Mouse (Mus musculus) midbrain, embryonic 11.5 days (tissue): ENCODE results near the gene Ubr2. TPM values are rescaled to one million over a fixed set of nuclear protein-coding genes. Genes with fewer than 3 reads are reported as not detected.

Experiments
- ATAC-seq: fragments of 200-750 bp; cut with Nextera tagmentation; 2 replicates; pipeline ENCODE4 v1.8.0; 2017; ENCODE audit warnings: moderate TSS enrichment, moderate library complexity; ENCODE audit not compliant: low FRiP score
- DNase-seq: peaks from one replicate; pipeline ENCODE4 v3.0.0; 2015; ENCODE audit warnings: low spot score; ENCODE audit errors: missing footprints
- H3K27ac ChIP-seq: fragments of 300-500 bp; sonication (generic); 2 replicates; pipeline ENCODE4 v1.5.1; 2014; ENCODE audit warnings: low read depth, low read length
- H3K27me3 ChIP-seq: fragments of 300-500 bp; sonication (generic); 2 replicates; pipeline ENCODE4 v1.6.1; 2014; ENCODE audit warnings: mild to moderate bottlenecking, low read length, moderate library complexity, mixed read lengths; ENCODE audit not compliant: control insufficient read depth, insufficient read depth
- H3K36me3 ChIP-seq: fragments of 300-500 bp; sonication (generic); 2 replicates; pipeline ENCODE4 v1.6.1; 2014; ENCODE audit warnings: mild to moderate bottlenecking, low read length, moderate library complexity, mixed read lengths; ENCODE audit not compliant: control insufficient read depth, insufficient read depth
- H3K4me1 ChIP-seq: fragments of 300-500 bp; sonication (generic); 2 replicates; pipeline ENCODE4 v1.6.1; 2014; ENCODE audit warnings: low read length; ENCODE audit not compliant: control insufficient read depth, insufficient read depth
- H3K4me2 ChIP-seq: fragments of 300-500 bp; sonication (generic); 2 replicates; pipeline ENCODE4 v1.6.1; 2014; ENCODE audit warnings: mild to moderate bottlenecking, moderate library complexity
- H3K4me3 ChIP-seq: fragments of 300-500 bp; sonication (generic); 2 replicates; pipeline ENCODE4 v1.5.1; 2014; ENCODE audit warnings: low read depth, low read length
- H3K9ac ChIP-seq: fragments of 300-500 bp; sonication (generic); 2 replicates; pipeline ENCODE4 v1.6.1; 2014; ENCODE audit warnings: low read length
- H3K9me3 ChIP-seq: fragments of 300-500 bp; sonication (generic); 2 replicates; pipeline ENCODE4 v1.6.1; 2016; ENCODE audit warnings: low read length; ENCODE audit not compliant: control insufficient read depth
- WGBS: fragments of 180-500 bp; shearing (Covaris S2); extraction: QIAGEN DNeasy Blood & Tissue Kit; methylation state at CpG from one replicate; pipeline ENCODE4 v1.1.7; 2014; 5-methylcytosine and 5-hydroxymethylcytosine counted together
- polyA plus RNA-seq: library from polyadenylated mRNA; unstranded; fragments of >200 nt; fragmentation: Nextera tagmentation; extraction: Ambion mirVana; gene quantifications from 2 replicates; pipeline ENCODE4 v1.2.1, GENCODE M21; 2014

Ubr2 gene
- polyA plus RNA-seq, 1 experiment from 2014 or later = 18.7 TPM

GRCm38 (mm10) chr17:47038844-47039803 lies 28.8 kb upstream of the Ubr2 start:
- Histone ChIP-seq H3K4me3 (no peak overlapping the region), H3K9ac (peak overlapping the region; percentile 20; the same call in 1 of the 2 replicates), H3K36me3 (no peaks in the 10 kb centered on the region), H3K4me2 (peak overlapping the region; percentile 16; the same call in 1 of the 2 replicates), H3K9me3 (no peaks in the 10 kb centered on the region), H3K27ac (no peak overlapping the region), H3K27me3 (no peaks in the 10 kb centered on the region), H3K4me1 (no peaks in the 10 kb centered on the region)
- peak; percentile 66 for ATAC-seq
- DNase-seq = peak; percentile 98
- 33% methylated on average over 18 of the region's 18 CpGs for WGBS

- Histone ChIP-seq H3K4me2 (no peak overlapping the region), H3K4me3 (no peak overlapping the region), H3K9me3 (no peaks in the 10 kb centered on the region), H3K9ac (no peak overlapping the region), H3K4me1 (no peaks in the 10 kb centered on the region), H3K27ac (no peak overlapping the region), H3K36me3 (no peaks in the 10 kb centered on the region), H3K27me3 (no peaks in the 10 kb centered on the region)
- DNase-seq = no peak
- no peak for ATAC-seq
Measured at GRCm38 (mm10) chr17:47034536-47034935, 24.2 kb upstream of the Ubr2 start.

GRCm38 (mm10) chr17:47033643-47034042 lies 23.3 kb upstream of the Ubr2 start:
- H3K27me3 ChIP-seq = no peaks in the 10 kb centered on the region
- H3K4me2 ChIP-seq = no peak overlapping the region
- ATAC-seq = no peak
- H3K9me3 ChIP-seq = no peaks in the 10 kb centered on the region
- no peak overlapping the region for H3K27ac ChIP-seq
- no peaks in the 10 kb centered on the region for H3K4me1 ChIP-seq
- no peak overlapping the region for H3K9ac ChIP-seq
- H3K36me3 ChIP-seq = no peaks in the 10 kb centered on the region
- WGBS = 3% methylated on average over 4 of the region's 4 CpGs
- DNase-seq = no peak
- no peak overlapping the region for H3K4me3 ChIP-seq

DNA sequence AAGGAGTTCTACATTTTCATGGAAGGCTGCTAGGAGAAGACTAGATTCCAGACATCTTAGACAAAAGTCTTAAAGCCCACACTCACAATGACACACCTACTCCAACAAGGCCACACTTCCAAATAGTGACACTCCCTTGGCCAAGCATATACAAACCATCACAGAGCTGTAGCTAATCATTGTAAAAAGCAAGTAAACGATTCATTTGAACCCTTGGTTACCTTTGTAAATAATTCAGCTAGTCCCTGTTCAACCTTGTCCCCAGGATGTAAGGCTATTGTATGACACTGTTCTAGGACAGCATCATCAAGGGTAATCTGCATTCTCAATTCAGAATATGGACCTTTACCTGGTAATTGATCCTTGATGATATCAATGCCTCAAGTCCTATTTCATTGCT lies 14.4 kb upstream of the Ubr2 start:
- ATAC-seq = no peak

GRCm38 (mm10) chr17:47023369-47023768 lies 13.0 kb upstream of the Ubr2 start:
- no peak overlapping the region for H3K4me3 ChIP-seq
- H3K27me3 ChIP-seq = no peaks in the 10 kb centered on the region
- no peak overlapping the region for H3K4me2 ChIP-seq
- 83% methylated on average over 1 of the region's 1 CpGs for WGBS
- no peak overlapping the region for H3K9ac ChIP-seq
- H3K9me3 ChIP-seq = no peaks in the 10 kb centered on the region
- no peak for DNase-seq
- H3K4me1 ChIP-seq = no peaks in the 10 kb centered on the region
- no peak for ATAC-seq
- H3K36me3 ChIP-seq = no peaks in the 10 kb centered on the region
- no peak overlapping the region for H3K27ac ChIP-seq

More for the DNA sequence above, 14.4 kb upstream of the Ubr2 start:
- Histone ChIP-seq H3K9ac (no peak overlapping the region), H3K4me3 (no peak overlapping the region), H3K4me2 (no peak overlapping the region), H3K4me1 (no peaks in the 10 kb centered on the region), H3K9me3 (no peaks in the 10 kb centered on the region), H3K27ac (no peak overlapping the region), H3K36me3 (no peaks in the 10 kb centered on the region), H3K27me3 (no peaks in the 10 kb centered on the region)
- DNase-seq = no peak
- WGBS = 83% methylated on average over 1 of the region's 1 CpGs

GRCm38 (mm10) chr17:47012896-47013295 lies 2.5 kb upstream of the Ubr2 start:
- Histone ChIP-seq H3K27me3 (no peaks in the 10 kb centered on the region), H3K27ac (no peak overlapping the region), H3K9me3 (no peaks in the 10 kb centered on the region), H3K4me1 (peaks cover 10% of the 10 kb centered on the region), H3K36me3 (no peaks in the 10 kb centered on the region), H3K4me2 (no peak overlapping the region), H3K4me3 (no peak overlapping the region), H3K9ac (no peak overlapping the region)
- ATAC-seq (no peak), DNase-seq (no peak)
- WGBS = 37% methylated on average over 11 of the region's 11 CpGs

DNA sequence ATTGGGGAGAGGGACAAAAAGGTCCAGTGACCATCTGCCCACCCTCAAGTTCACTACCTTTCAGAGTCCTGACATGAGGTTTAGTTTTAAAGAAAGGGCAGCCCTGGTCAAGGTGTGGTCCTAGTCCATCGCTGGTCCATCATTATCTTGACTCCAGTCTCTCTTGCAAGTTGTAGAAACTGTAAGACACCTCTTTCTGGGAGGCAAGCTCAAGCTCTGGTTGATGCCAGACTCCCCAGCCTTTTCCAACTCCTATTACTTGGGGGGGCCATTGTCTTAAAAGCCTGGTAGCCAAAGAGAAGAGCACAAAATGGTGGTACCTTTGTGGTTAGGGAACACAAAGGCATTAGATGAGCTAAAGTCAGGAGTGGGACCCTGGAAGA lies 1.3 kb upstream of the Ubr2 start:
- DNase-seq (no peak), ATAC-seq (no peak)
- H3K9ac ChIP-seq = no peak overlapping the region
- no peak overlapping the region for H3K4me3 ChIP-seq
- H3K9me3 ChIP-seq = no peaks in the 10 kb centered on the region
- peaks cover 10% of the 10 kb centered on the region for H3K4me1 ChIP-seq
- 0 out of 2 replicates have a peak, but pooled peaks cover 4% of the 10 kb centered on the region for H3K36me3 ChIP-seq
- 86% methylated on average over 1 of the region's 1 CpGs for WGBS
- no peaks in the 10 kb centered on the region for H3K27me3 ChIP-seq
- no peak overlapping the region for H3K27ac ChIP-seq
- H3K4me2 ChIP-seq = 0 out of 2 replicates have a peak overlapping the region, but pooled peaks have one; percentile 81

- peak overlapping the region; percentile 89 for H3K4me3 ChIP-seq
- ATAC-seq (peak; percentile 71), DNase-seq (peak; percentile 97)
- no peaks in the 10 kb centered on the region for H3K9me3 ChIP-seq
- H3K36me3 ChIP-seq = 0 out of 2 replicates have a peak, but pooled peaks cover 4% of the 10 kb centered on the region
- H3K27ac ChIP-seq = 0 out of 2 replicates have a peak overlapping the region, but pooled peaks have one; percentile 22
- peaks cover 10% of the 10 kb centered on the region for H3K4me1 ChIP-seq
- WGBS = 11% methylated on average over 25 of the region's 25 CpGs
- H3K27me3 ChIP-seq = no peaks in the 10 kb centered on the region
- peak overlapping the region; percentile 13; the same call in 1 of the 2 replicates for H3K9ac ChIP-seq
- H3K4me2 ChIP-seq = peak overlapping the region; percentile 81
Measured at GRCm38 (mm10) chr17:47010722-47011660, 635 bp upstream of the Ubr2 start.
